Comparison of ENCODE assay signal across 9 mouse cellular contexts in the genomic region with DNA sequence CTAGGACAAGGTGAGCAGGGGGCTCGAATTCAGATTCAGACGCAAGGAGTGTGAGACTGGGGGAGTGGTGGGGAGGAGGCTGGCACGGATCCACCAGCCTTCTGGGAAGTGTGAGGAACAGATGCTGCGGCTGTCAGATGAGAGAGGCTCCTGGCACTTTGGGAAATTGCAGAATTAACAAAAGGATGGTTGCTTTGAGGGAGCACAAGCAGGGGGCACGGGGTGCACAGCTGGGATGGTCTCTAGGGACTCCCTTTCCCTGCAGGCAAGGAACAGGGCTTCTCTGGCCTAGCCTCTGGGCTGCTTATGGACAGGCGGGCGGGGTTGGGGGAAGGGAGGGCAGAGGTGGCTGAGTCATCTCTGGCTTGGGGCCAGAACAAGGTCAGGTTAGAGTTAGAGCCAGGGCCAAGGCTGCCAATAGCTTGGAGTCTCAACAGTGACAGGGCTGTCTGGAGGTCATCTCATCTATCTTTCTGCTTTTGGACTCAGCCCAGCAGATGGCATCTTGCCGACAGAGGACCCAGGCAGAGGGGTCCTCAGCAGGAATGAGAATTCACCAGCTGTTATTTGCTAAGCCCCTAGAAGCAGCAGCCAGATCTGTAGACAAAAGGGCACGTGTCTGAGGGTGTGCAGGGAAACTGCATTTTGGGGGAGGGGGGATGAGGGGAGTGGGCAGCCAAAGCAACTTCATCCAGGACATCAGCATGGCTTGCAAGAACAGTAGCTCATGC. TPM values are rescaled to one million over a fixed set of nuclear protein-coding genes. Genes with fewer than 3 reads are reported as not detected.
DNase-seq lines count a peak whose midpoint lies in the region; ATAC-seq lines count a peak whose summit lies in the region.
"Had no signal": no experiment of that assay in that cellular context is flagged by ENCODE, and none has a peak within 500 bp of the region (broad histone marks: within the 10 kb centered on the region; RNA-seq: fewer than 3 reads in every experiment).

No protein-coding gene starts in this region.

- 14% methylated on average over 9 of the region's 9 CpGs for WGBS in embryonic facial prominence, embryonic 14.5 days
- 8% methylated on average over 9 of the region's 9 CpGs for whole genome bisulfite sequencing in heart, embryonic 15.5 days
- 27% methylated on average over 9 of the region's 9 CpGs for WGBS in midbrain, embryonic 12.5 days

- H3K27ac ChIP-seq in embryonic facial prominence, embryonic 14.5 days (replicated peaks; ENCODE audit: low read depth, low read length), result no peak overlapping the region
- H3K27ac ChIP-seq in heart, embryonic 15.5 days, result no peak overlapping the region
- peak overlapping the region; percentile 84 for H3K27ac ChIP-seq in midbrain, embryonic 12.5 days (replicated peaks)

- 0 out of 2 replicates have a peak overlapping the region, but pooled peaks have one; percentile 16 for H3K9ac ChIP-seq in embryonic facial prominence, embryonic 14.5 days (ENCODE audit: low read depth, low read length)
- H3K9ac ChIP-seq in heart, embryonic 15.5 days, result no peak overlapping the region
- no peak overlapping the region; the same call in 1 of the 2 replicates for H3K9ac ChIP-seq in midbrain, embryonic 12.5 days (replicated peaks)

- peak; percentile 62 for DNase-seq in urinary bladder, postnatal 14 days (ENCODE audit: low spot score)
- DNase-seq in urinary bladder, postnatal 10 days (ENCODE audit: low spot score), result no peak
- peak; percentile 70 for DNase-seq in embryonic facial prominence, embryonic 14.5 days (ENCODE audit: low spot score)
- DNase-seq in kidney, postnatal 14 days, result peak; percentile 70
- no peak for DNase-seq in thymus, postnatal 25 days

- no peak overlapping the region for H3K4me3 ChIP-seq in embryonic facial prominence, embryonic 14.5 days (ENCODE audit: low read depth, low read length)
- H3K4me3 ChIP-seq in heart, embryonic 15.5 days, result no peak overlapping the region
- H3K4me3 ChIP-seq in midbrain, embryonic 12.5 days, result no peak overlapping the region
- H3K4me3 ChIP-seq: megakaryocyte, embryonic 14.5 days had no signal

- H3K4me2 ChIP-seq in embryonic facial prominence, embryonic 14.5 days (ENCODE audit: low read depth, low read length), result no peak overlapping the region
- no peak overlapping the region for H3K4me2 ChIP-seq in heart, embryonic 15.5 days
- no peak overlapping the region for H3K4me2 ChIP-seq in midbrain, embryonic 12.5 days (replicated peaks)

- peaks cover 13% of the 10 kb centered on the region for H3K4me1 ChIP-seq in embryonic facial prominence, embryonic 14.5 days (ENCODE audit: control insufficient read depth, insufficient read depth, low read length)
- peaks cover 26% of the 10 kb centered on the region for H3K4me1 ChIP-seq in heart, embryonic 15.5 days (replicated peaks)
- H3K4me1 ChIP-seq in midbrain, embryonic 12.5 days, result peaks cover 56% of the 10 kb centered on the region

- no peaks in the 10 kb centered on the region for H3K9me3 ChIP-seq in embryonic facial prominence, embryonic 14.5 days (ENCODE audit: control insufficient read depth, low read length)
- no peaks in the 10 kb centered on the region for H3K9me3 ChIP-seq in heart, embryonic 15.5 days (replicated peaks)
- no peaks in the 10 kb centered on the region for H3K9me3 ChIP-seq in midbrain, embryonic 12.5 days
- H3K9me3 ChIP-seq: megakaryocyte, embryonic 14.5 days had no signal

- no peaks in the 10 kb centered on the region for H3K27me3 ChIP-seq in embryonic facial prominence, embryonic 14.5 days (replicated peaks; ENCODE audit: control insufficient read depth, insufficient read depth, low read length)
- H3K27me3 ChIP-seq in heart, embryonic 15.5 days, result peaks cover 16% of the 10 kb centered on the region; the same call in 1 of the 2 replicates
- H3K27me3 ChIP-seq in midbrain, embryonic 12.5 days, result no peaks in the 10 kb centered on the region

- no peaks in the 10 kb centered on the region for H3K36me3 ChIP-seq in embryonic facial prominence, embryonic 14.5 days (ENCODE audit: control insufficient read depth, insufficient read depth, low read length)
- H3K36me3 ChIP-seq in heart, embryonic 15.5 days, result no peaks in the 10 kb centered on the region
- H3K36me3 ChIP-seq in midbrain, embryonic 12.5 days, result no peaks in the 10 kb centered on the region

- peak; percentile 78 for ATAC-seq in embryonic facial prominence, embryonic 14.5 days (ENCODE audit: low read depth)
- ATAC-seq in heart, embryonic 15.5 days (replicated peaks; ENCODE audit: insufficient number of reproducible peaks, insufficient read depth, low FRiP score, low read depth), result peak; percentile 79
- ATAC-seq in midbrain, embryonic 12.5 days (ENCODE audit: low FRiP score, low read depth), result peak; percentile 57
- ATAC-seq in activated CD4-positive, CD25-positive, alpha-beta regulatory T cell, adult 4 months, result no peak

RNA-seq across cellular contexts. Expression of a gene that starts 15.0 kb away (rescaled TPM):
- 3.6 and 4.3 TPM in 2 replicates for polyA plus RNA-seq in embryonic facial prominence, embryonic 14.5 days (2014; fragmentation: Nextera tagmentation; extraction: Ambion mirVana)
- 0.19 and 0.38 TPM in 2 replicates for polyA plus RNA-seq in heart, embryonic 15.5 days (2015; fragmentation: Nextera tagmentation; extraction: Ambion mirVana)
- 109 and 112 TPM in 2 replicates for polyA plus RNA-seq in midbrain, embryonic 12.5 days (2016; fragmentation: Nextera tagmentation; extraction: Ambion mirVana)
- polyA plus RNA-seq in activated CD4-positive, CD25-positive, alpha-beta regulatory T cell, adult 4 months (2017; shearing (Covaris generic)), result not detected

RNA-seq across cellular contexts. Expression of a gene that starts 52.0 kb away (rescaled TPM):
- 1.8 TPM in 2 replicates for polyA plus RNA-seq in embryonic facial prominence, embryonic 14.5 days (2014; fragmentation: Nextera tagmentation; extraction: Ambion mirVana)
- 0.66 and 1.1 TPM in 2 replicates for polyA plus RNA-seq in heart, embryonic 15.5 days (2015; fragmentation: Nextera tagmentation; extraction: Ambion mirVana)
- 1.4 and 1.7 TPM in 2 replicates for polyA plus RNA-seq in midbrain, embryonic 12.5 days (2016; fragmentation: Nextera tagmentation; extraction: Ambion mirVana)
- polyA plus RNA-seq in activated CD4-positive, CD25-positive, alpha-beta regulatory T cell, adult 4 months (2017; shearing (Covaris generic)), result 1 to 10 TPM; 3.2 to 6.5 TPM

Comparison
In these comparisons a context has a peak if more than half of its experiments do, and no peak if none do; other contexts are left out.
1. DNase-seq: peak in urinary bladder, postnatal 14 days (single experiment), embryonic facial prominence, embryonic 14.5 days (single experiment) and kidney, postnatal 14 days (single experiment); none in urinary bladder, postnatal 10 days (single experiment) and thymus, postnatal 25 days (single experiment).
2. RNA of a gene that starts 15.0 kb away (polyA plus RNA-seq): 109 to 112 TPM in midbrain, embryonic 12.5 days; 3.6 to 4.3 TPM in embryonic facial prominence, embryonic 14.5 days, 0.19 to 0.38 TPM in heart, embryonic 15.5 days and not detected in activated CD4-positive, CD25-positive, alpha-beta regulatory T cell, adult 4 months; every median in the first group is over 10 times any median in the second.